8 mouse cellular contexts compared by ENCODE assay signal in genomic region chr5:142319268-142319667, GRCm38 (mm10).
DNase-seq lines count a peak whose midpoint lies in the region; ATAC-seq and TF ChIP-seq lines count a peak whose summit lies in the region.

No protein-coding gene starts in this region.

- WGBS in intestine, embryonic 15.5 days: 5% methylated on average over 7 of the region's 7 CpGs
- WGBS in spleen, adult 2 months: 7% methylated on average over 7 of the region's 7 CpGs

- no peak overlapping the region for H3K4me2 ChIP-seq in intestine, embryonic 15.5 days (replicated peaks)

- H3K27ac ChIP-seq in intestine, embryonic 15.5 days: no peak overlapping the region
- H3K27ac ChIP-seq in spleen, adult 2 months (ENCODE audit: insufficient read depth, low read length): no peak overlapping the region

- H3K27me3 ChIP-seq in intestine, embryonic 15.5 days (replicated peaks): no peaks in the 10 kb centered on the region
- no peaks in the 10 kb centered on the region for H3K27me3 ChIP-seq in spleen, adult 2 months (ENCODE audit: control insufficient read depth, insufficient read depth, low read length)

- H3K4me1 ChIP-seq in intestine, embryonic 15.5 days (replicated peaks): no peaks in the 10 kb centered on the region
- H3K4me1 ChIP-seq in spleen, adult 2 months (ENCODE audit: control insufficient read depth, insufficient read depth, insufficient read length): no peaks in the 10 kb centered on the region

- TF ChIP-seq POLR2A in spleen, adult 2 months (IDR thresholded peaks at IDR 0.05; ENCODE audit: low read depth, low read length): no peak

- H3K36me3 ChIP-seq in intestine, embryonic 15.5 days: no peaks in the 10 kb centered on the region
- no peaks in the 10 kb centered on the region for H3K36me3 ChIP-seq in spleen, adult 2 months (ENCODE audit: control insufficient read depth, insufficient read depth, low read length)

- no peak for ATAC-seq in CD4-positive, CD25-positive, alpha-beta regulatory T cell, adult 4 months
- peak; percentile 65 for ATAC-seq in intestine, embryonic 15.5 days

- intact Hi-C loops in left cerebral cortex, postnatal 10 days (cut with DNase I): loop anchor here (2.0 to 10.0 kb wide), 4 partner anchors 334 to 1472 kb away; no protein-coding TSS in a partner anchor

- DNase-seq in CD4-positive, CD25-positive, alpha-beta regulatory T cell, adult 2 months (ENCODE audit: low read depth, low spot score): peak; percentile 76
- peak; percentile 83 to 91 for DNase-seq in cerebellum, postnatal 10 days
- peak; percentile 64 for DNase-seq in gastrocnemius, adult 18-20 months (ENCODE audit: low spot score)
- peak; percentile 46 to 55 for DNase-seq in left cerebral cortex, postnatal 10 days (ENCODE audit: extremely low spot score in 1 of 2, low spot score in 2 of 2)
- DNase-seq in mesoderm, embryonic 11.5 days (ENCODE audit: low read depth, low spot score): peak; percentile 86
- peak; percentile 19 to 40 for DNase-seq in spleen, adult 2 months (ENCODE audit: low read depth in 1 of 2, low spot score in 2 of 2)

- peak; percentile 77; the same call in 1 of the 2 replicates for TF ChIP-seq CTCF in spleen, adult 2 months (IDR thresholded peaks at IDR 0.05; ENCODE audit: extremely low read depth, insufficient read depth, insufficient read length, insufficient replicate concordance)

- H3K9me3 ChIP-seq in intestine, embryonic 15.5 days: no peaks in the 10 kb centered on the region

- H3K9ac ChIP-seq in intestine, embryonic 15.5 days: no peak overlapping the region

- H3K4me3 ChIP-seq in intestine, embryonic 15.5 days (replicated peaks): no peak overlapping the region
- H3K4me3 ChIP-seq in spleen, adult 2 months (ENCODE audit: extremely low read depth, insufficient read depth, insufficient read length): no peak overlapping the region

Comparison
In these comparisons a context has a peak if more than half of its experiments do, and no peak if none do; other contexts are left out.
1. DNase-seq: peak in every context shown above with its lines; median percentile 87 in cerebellum, postnatal 10 days; 86 in mesoderm, embryonic 11.5 days; 76 in CD4-positive, CD25-positive, alpha-beta regulatory T cell, adult 2 months; 64 in gastrocnemius, adult 18-20 months; 50 in left cerebral cortex, postnatal 10 days; 30 in spleen, adult 2 months.